Mouse (Mus musculus) large intestine, adult 2 months (tissue): ENCODE measurements around the gene Gnaz. TPM values are rescaled to one million over a fixed set of nuclear protein-coding genes. Genes with fewer than 3 reads are reported as not detected.

Experiments
- DNase-seq: peaks from one replicate; pipeline ENCODE4 v3.0.0-alpha.2; 2012; ENCODE audit warnings: low read depth, low spot score
- WGBS: fragments of 180-500 bp; shearing (Covaris S2); methylation state at CpG from one replicate; pipeline ENCODE4 v1.1.7; 2018; 5-methylcytosine and 5-hydroxymethylcytosine counted together
- polyA plus RNA-seq: library from polyadenylated mRNA; depleted of rRNA; stranded (reverse); fragments of >200 nt; gene quantifications from 2 replicates; pipeline ENCODE4 v1.2.3, GENCODE M21; 2012

The Gnaz gene
- polyA plus RNA-seq, 1 experiment = 1.7 TPM

GRCm38 (mm10) chr10:74952830-74953443 lies 14.0 kb upstream of the Gnaz start:
- no peak for DNase-seq
- WGBS = 11% methylated on average over 9 of the region's 9 CpGs

GRCm38 (mm10) chr10:74964380-74964779 lies 2.6 kb upstream of the Gnaz start:
- 67% methylated on average over 1 of the region's 1 CpGs for WGBS
- DNase-seq = no peak

GRCm38 (mm10) chr10:74967651-74968267 lies 782 bp downstream of the Gnaz start:
- no peak for DNase-seq
- WGBS = 12% methylated on average over 25 of the region's 25 CpGs

GRCm38 (mm10) chr10:74969266-74969665 lies 2.3 kb downstream of the Gnaz start:
- WGBS = 78% methylated on average over 2 of the region's 2 CpGs
- no peak for DNase-seq

GRCm38 (mm10) chr10:74973026-74973425 lies 6.0 kb downstream of the Gnaz start:
- WGBS = 75% methylated on average over 6 of the region's 6 CpGs
- DNase-seq = no peak

GRCm38 (mm10) chr10:74975626-74976025 lies 8.6 kb downstream of the Gnaz start:
- 73% methylated on average over 7 of the region's 7 CpGs for WGBS
- no peak for DNase-seq

GRCm38 (mm10) chr10:74976429-74976828 lies 9.5 kb downstream of the Gnaz start:
- 75% methylated on average over 7 of the region's 7 CpGs for WGBS
- DNase-seq = no peak

GRCm38 (mm10) chr10:74978056-74978455 lies 11.1 kb downstream of the Gnaz start:
- no peak for DNase-seq
- 72% methylated on average over 4 of the region's 4 CpGs for WGBS

GRCm38 (mm10) chr10:74981159-74981558 lies 14.2 kb downstream of the Gnaz start:
- no peak for DNase-seq
- WGBS = 80% methylated on average over 12 of the region's 12 CpGs

GRCm38 (mm10) chr10:74983176-74983575 lies 16.2 kb downstream of the Gnaz start:
- no peak for DNase-seq
- 71% methylated on average over 8 of the region's 8 CpGs for WGBS

- DNase-seq = no peak
- 28% methylated on average over 14 of the region's 14 CpGs for WGBS
Measured at GRCm38 (mm10) chr10:74987698-74988470, 20.9 kb downstream of the Gnaz start.

GRCm38 (mm10) chr10:74989814-74990213 lies 22.8 kb downstream of the Gnaz start:
- 78% methylated on average over 4 of the region's 4 CpGs for WGBS
- no peak for DNase-seq

- DNase-seq = no peak
Measured at GRCm38 (mm10) chr10:74990584-74991322, 23.8 kb downstream of the Gnaz start.

GRCm38 (mm10) chr10:74994863-74995262 lies 27.9 kb downstream of the Gnaz start:
- 12% methylated on average over 5 of the region's 5 CpGs for WGBS
- no peak for DNase-seq

More at GRCm38 (mm10) chr10:74990584-74991322, 23.8 kb downstream of the Gnaz start:
- WGBS = 50% methylated on average over 26 of the region's 26 CpGs

GRCm38 (mm10) chr10:74995377-74995776 lies 28.4 kb downstream of the Gnaz start:
- no peak for DNase-seq
- 13% methylated on average over 17 of the region's 17 CpGs for WGBS

- DNase-seq = no peak
- WGBS = 95% methylated on average over 8 of the region's 8 CpGs
Measured at GRCm38 (mm10) chr10:75001391-75001790, 34.4 kb downstream of the Gnaz start.

- WGBS = 35% methylated on average over 3 of the region's 3 CpGs
- no peak for DNase-seq
Measured at GRCm38 (mm10) chr10:75004067-75004466, 37.1 kb downstream of the Gnaz start.

- 75% methylated on average over 8 of the region's 8 CpGs for WGBS
- no peak for DNase-seq
Measured at GRCm38 (mm10) chr10:75006889-75007662, 40.1 kb downstream of the Gnaz start.

- DNase-seq = no peak
- 87% methylated on average over 15 of the region's 15 CpGs for WGBS
Measured at GRCm38 (mm10) chr10:75010704-75011103, 43.7 kb downstream of the Gnaz start.
